ENCODE assay signal across 18 mouse cellular contexts in genomic region chr17:66959815-66960214, GRCm38 (mm10).
"Had no signal": no experiment of that assay in that cellular context is flagged by ENCODE, and none has a peak within 500 bp of the region (broad histone marks: within the 10 kb centered on the region; RNA-seq: fewer than 3 reads in every experiment).

No protein-coding gene starts in this region.

- H3K9me3 ChIP-seq: midbrain, embryonic 10.5 days; midbrain, embryonic 12.5 days; neural tube, embryonic 13.5 days; neural tube, embryonic 15.5 days had no signal

- H3K36me3 ChIP-seq: midbrain, embryonic 10.5 days; midbrain, embryonic 12.5 days; neural tube, embryonic 13.5 days; neural tube, embryonic 15.5 days had no signal

- H3K27me3 ChIP-seq: midbrain, embryonic 12.5 days; neural tube, embryonic 13.5 days; neural tube, embryonic 15.5 days had no signal

- H3K4me2 ChIP-seq: lung, embryonic 14.5 days; midbrain, embryonic 12.5 days; neural tube, embryonic 13.5 days; neural tube, embryonic 15.5 days had no signal

- H3K27ac ChIP-seq: midbrain, embryonic 10.5 days; midbrain, embryonic 12.5 days; neural tube, embryonic 13.5 days; neural tube, embryonic 15.5 days had no signal

- H3K4me1 ChIP-seq: midbrain, embryonic 12.5 days had no signal

- ATAC-seq: midbrain, embryonic 16.5 days had no signal

- H3K9ac ChIP-seq: lung, embryonic 14.5 days; midbrain, embryonic 12.5 days; neural tube, embryonic 13.5 days; neural tube, embryonic 15.5 days had no signal

- H3K4me3 ChIP-seq: midbrain, embryonic 10.5 days; midbrain, embryonic 12.5 days; myocyte; neural tube, embryonic 13.5 days; neural tube, embryonic 15.5 days had no signal

- DNase-seq: lung, embryonic 14.5 days; lung, postnatal 10 days; lung, postnatal 4 days; midbrain, embryonic 14.5 days; retina, postnatal 1 day; right cerebral cortex, adult 18-20 months; right cerebral cortex, postnatal 25 days; right cerebral cortex, postnatal 4 days; spleen, adult 18-20 months; thymus, adult 18-20 months; thymus, postnatal 14 days; thymus, postnatal 36 days had no signal
